Mouse (Mus musculus): ENCODE measurements around the gene Skida1.

Skida1 gene

DNA sequence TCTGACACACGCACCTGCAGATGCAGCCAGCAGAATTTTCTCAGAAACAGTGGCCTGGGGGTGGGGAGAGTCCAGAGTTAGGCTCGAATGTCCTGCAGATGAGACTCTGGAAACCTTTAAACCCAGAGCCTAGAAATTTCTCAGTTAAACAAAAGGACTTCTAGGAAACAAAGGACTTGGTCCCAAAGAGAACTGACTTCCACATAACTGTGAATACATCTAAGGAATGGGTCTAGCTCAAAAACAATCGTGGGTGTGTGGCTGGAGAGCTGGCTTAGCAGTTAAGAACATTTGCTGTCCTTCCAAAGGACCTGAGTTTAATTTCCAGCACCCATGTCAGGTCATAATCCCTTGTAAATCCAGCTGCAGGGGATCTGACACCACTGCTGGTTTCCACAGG is 33.3 kb downstream of the Skida1 start:
- DNase-seq (ENCODE audit: low spot score in 2 of 2), result no peak

DNA sequence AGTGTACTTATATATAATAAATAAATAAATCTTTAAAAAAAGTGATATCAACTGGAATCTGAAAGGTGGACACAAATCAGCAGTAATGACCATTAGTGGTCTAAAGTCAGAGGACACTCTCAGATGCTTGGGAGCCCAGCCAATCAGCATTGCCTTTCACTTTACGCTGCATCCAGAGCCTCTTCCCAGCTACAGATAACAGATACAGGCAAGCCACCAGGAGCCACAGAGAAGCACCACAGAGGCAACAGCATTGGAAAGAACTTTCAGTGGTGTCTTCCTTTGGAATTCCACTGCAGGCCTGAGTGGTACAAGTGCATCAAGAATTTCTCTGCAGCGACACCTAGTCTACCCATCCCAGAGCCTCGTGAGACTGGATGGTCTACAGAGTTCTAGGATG is 36.0 kb downstream of the Skida1 start:
- DNase-seq (ENCODE audit: low spot score in 2 of 2), result no peak

DNA sequence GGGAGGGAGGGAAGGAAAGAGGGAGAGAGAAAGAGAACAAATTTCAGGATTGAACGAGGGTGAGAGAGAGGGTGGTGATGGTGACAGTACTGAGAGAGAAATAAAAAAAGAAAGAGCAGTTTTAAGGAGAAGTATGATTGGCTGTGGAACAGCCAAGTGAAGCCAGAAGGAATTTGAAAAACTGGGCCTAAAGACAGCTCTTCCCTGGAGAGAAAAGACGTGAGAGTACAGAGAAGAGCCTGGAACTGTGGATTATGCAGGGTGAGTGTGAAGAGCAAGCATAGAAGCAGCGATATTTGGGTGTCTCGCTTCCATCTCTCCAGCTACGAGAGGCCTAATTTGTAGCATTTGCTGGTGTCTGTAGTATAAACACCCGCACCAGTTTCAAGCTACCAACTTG is 37.6 kb downstream of the Skida1 start:
- no peak for DNase-seq (ENCODE audit: low spot score in 2 of 2)

GRCm38 (mm10) chr2:18005137-18005536 is 43.7 kb downstream of the Skida1 start:
- no peak for DNase-seq (ENCODE audit: low spot score in 2 of 2)

- no peak for DNase-seq (ENCODE audit: low spot score in 2 of 2)
Observed at GRCm38 (mm10) chr2:18004286-18004685, 44.6 kb downstream of the Skida1 start.

DNA sequence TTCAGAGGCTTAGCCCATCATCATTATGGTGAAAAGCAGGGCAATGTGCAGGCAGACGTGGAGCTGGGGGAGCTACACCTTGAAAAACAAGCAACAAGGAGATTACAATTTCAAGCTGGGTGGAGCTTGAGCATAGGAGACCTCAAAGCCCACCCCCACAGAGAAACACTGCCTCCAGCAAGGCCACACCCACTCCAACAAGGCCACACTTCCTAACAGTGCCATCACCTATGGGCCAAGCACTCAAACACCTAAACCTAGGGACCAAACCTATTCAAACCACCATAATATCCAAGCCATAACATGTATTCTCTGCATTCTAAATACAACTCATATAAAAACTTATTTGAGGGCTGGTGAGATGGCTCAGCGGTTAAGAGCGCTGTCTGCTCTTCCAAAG is 46.5 kb downstream of the Skida1 start:
- DNase-seq (ENCODE audit: low spot score in 2 of 2), result no peak

GRCm38 (mm10) chr2:17996858-17997257 is 52.0 kb downstream of the Skida1 start, which contains the start of gene H2al2a:
H2al2a (minus strand) TSS chr2:17996958.
- no peak for DNase-seq (ENCODE audit: low spot score in 2 of 2)
